In the genomic region with DNA sequence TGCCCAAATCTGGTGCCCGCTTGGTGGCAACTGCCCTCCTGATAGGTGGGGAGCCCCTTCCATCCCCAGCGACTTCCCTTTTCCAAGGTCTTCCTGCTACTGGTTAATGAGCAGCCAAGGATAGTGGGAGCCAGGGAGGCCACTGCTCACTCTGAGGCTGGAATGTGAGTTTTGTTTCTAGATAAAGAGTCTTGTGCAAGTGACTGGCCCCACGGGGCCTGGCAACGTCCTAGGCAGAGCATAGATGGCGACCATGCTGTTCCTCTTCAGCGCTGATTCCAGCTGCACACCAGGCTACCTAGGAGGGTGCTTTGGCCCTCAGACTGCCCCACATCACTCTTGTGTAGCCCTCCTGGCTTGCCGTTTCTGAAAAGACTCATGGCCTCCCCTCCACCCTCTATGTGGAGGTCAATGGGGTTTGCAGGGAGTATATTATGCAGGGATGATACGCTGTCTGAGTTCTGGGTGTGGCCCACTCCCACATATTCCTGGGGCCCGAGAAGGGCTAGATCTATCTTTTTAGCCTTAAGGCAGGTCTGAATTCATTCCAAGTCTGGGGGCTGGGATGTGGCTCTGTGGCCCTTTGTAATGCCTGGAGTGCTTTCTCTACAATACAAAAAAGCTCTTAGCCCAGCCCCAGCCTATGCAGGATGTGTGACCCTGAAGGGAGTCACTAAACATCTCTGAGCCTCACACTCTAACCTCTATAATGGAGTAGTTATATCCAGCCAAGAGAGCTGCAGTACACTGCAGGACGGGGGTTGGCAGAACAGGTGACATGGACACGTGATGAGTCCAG, we compare ENCODE assay signal across 8 mouse cellular contexts. TPM values are rescaled to one million over a fixed set of nuclear protein-coding genes. Genes with fewer than 3 reads are reported as not detected.
DNase-seq lines count a peak whose midpoint lies in the region; ATAC-seq and TF ChIP-seq lines count a peak whose summit lies in the region.
"Had no signal": no experiment of that assay in that cellular context is flagged by ENCODE, and none has a peak within 500 bp of the region (broad histone marks: within the 10 kb centered on the region; RNA-seq: fewer than 3 reads in every experiment).

No protein-coding gene starts in this region.

- ATAC-seq in lung, postnatal 0 days, result peak; percentile 42; the same call in 1 of the 2 replicates
- ATAC-seq in liver, embryonic 13.5 days (ENCODE audit: low read depth), result peak; percentile 34; the same call in 1 of the 2 replicates
- ATAC-seq: midbrain, embryonic 16.5 days had no signal

- no peak overlapping the region for H3K4me3 ChIP-seq in lung, postnatal 0 days (ENCODE audit: low read depth, low read length)
- H3K4me3 ChIP-seq in kidney, adult 2 months (ENCODE audit: insufficient read depth, low read depth, low read length), result no peak overlapping the region
- H3K4me3 ChIP-seq in liver, embryonic 13.5 days (replicated peaks), result no peak overlapping the region
- no peak overlapping the region for H3K4me3 ChIP-seq in layer of hippocampus, adult 2 months

- no peak overlapping the region for H3K4me2 ChIP-seq in lung, postnatal 0 days (replicated peaks; ENCODE audit: low read depth, low read length)
- H3K4me2 ChIP-seq in liver, embryonic 13.5 days, result no peak overlapping the region

- H3K4me1 ChIP-seq in lung, postnatal 0 days (ENCODE audit: insufficient read depth, low read depth, low read length), result no peaks in the 10 kb centered on the region
- peaks cover 43% of the 10 kb centered on the region for H3K4me1 ChIP-seq in kidney, adult 2 months (ENCODE audit: control insufficient read depth, insufficient read depth, low read length)
- peaks cover 46% of the 10 kb centered on the region for H3K4me1 ChIP-seq in liver, embryonic 13.5 days (replicated peaks)

- TF ChIP-seq POLR2A in kidney, adult 2 months (IDR thresholded peaks at IDR 0.05; ENCODE audit: low read depth, low read length), result no peak

- no peaks in the 10 kb centered on the region for H3K27me3 ChIP-seq in lung, postnatal 0 days (replicated peaks; ENCODE audit: insufficient read depth, low read length)
- H3K27me3 ChIP-seq in kidney, adult 2 months (replicated peaks; ENCODE audit: control insufficient read depth, insufficient read depth, low read length), result no peaks in the 10 kb centered on the region
- no peaks in the 10 kb centered on the region for H3K27me3 ChIP-seq in liver, embryonic 13.5 days

- TF ChIP-seq CTCF in lung, postnatal 0 days (IDR thresholded peaks at IDR 0.05), result no peak
- TF ChIP-seq CTCF in kidney, adult 2 months (conservative IDR thresholded peaks at IDR 0.05; ENCODE audit: insufficient read depth, insufficient read length, low read depth, low read length), result no peak
- no peak for TF ChIP-seq CTCF in layer of hippocampus, adult 2 months (conservative IDR thresholded peaks at IDR 0.05)

- H3K36me3 ChIP-seq in lung, postnatal 0 days (ENCODE audit: insufficient read depth, low read length), result peaks cover 18% of the 10 kb centered on the region
- H3K36me3 ChIP-seq in kidney, adult 2 months (ENCODE audit: control insufficient read depth, insufficient read depth, low read length), result peaks cover 3% of the 10 kb centered on the region; the same call in 1 of the 2 replicates
- H3K36me3 ChIP-seq in liver, embryonic 13.5 days, result peaks cover 28% of the 10 kb centered on the region

- WGBS in lung, postnatal 0 days, result 76% methylated on average over 11 of the region's 11 CpGs
- WGBS in kidney, adult 2 months, result 37% methylated on average over 11 of the region's 11 CpGs
- 75% methylated on average over 11 of the region's 11 CpGs for WGBS in liver, embryonic 13.5 days (ENCODE audit: insufficient replicate concordance)

- H3K9me3 ChIP-seq in lung, postnatal 0 days (ENCODE audit: low read length), result no peaks in the 10 kb centered on the region
- no peaks in the 10 kb centered on the region for H3K9me3 ChIP-seq in liver, embryonic 13.5 days (replicated peaks)

- intact Hi-C loops in gastrocnemius, postnatal 14 days (cut with DNase I; ENCODE audit: low total_unique reads), result no loop called here

- DNase-seq in lung, postnatal 0 days (ENCODE audit: low spot score), result peak; percentile 33
- no peak for DNase-seq in lung, adult 18-20 months
- DNase-seq in kidney, adult 2 months, result peak; percentile 90
- no peak for DNase-seq in liver, embryonic 13.5 days
- DNase-seq in testis, postnatal 10 days (ENCODE audit: low spot score), result no peak
- DNase-seq in layer of hippocampus, adult 2 months (ENCODE audit: low spot score in 2 of 2), result no peak
- DNase-seq in gastrocnemius, postnatal 14 days, result no peak

- no peak overlapping the region for H3K9ac ChIP-seq in lung, postnatal 0 days (replicated peaks; ENCODE audit: low read depth)
- H3K9ac ChIP-seq in liver, embryonic 13.5 days, result no peak overlapping the region

- H3K27ac ChIP-seq in lung, postnatal 0 days (ENCODE audit: low read length), result no peak overlapping the region
- H3K27ac ChIP-seq in kidney, adult 2 months (ENCODE audit: insufficient read depth, low read depth, low read length), result peak overlapping the region; percentile 86
- peak overlapping the region; percentile 56; the same call in 1 of the 2 replicates for H3K27ac ChIP-seq in liver, embryonic 13.5 days
- H3K27ac ChIP-seq in layer of hippocampus, adult 2 months, result no peak overlapping the region

- TF ChIP-seq EP300 in lung, postnatal 0 days (IDR thresholded peaks at IDR 0.05), result no peak

RNA-seq across cellular contexts. Expression of a gene that starts 17.2 kb away (rescaled TPM):
- 92.6 and 119 TPM in 2 replicates for polyA plus RNA-seq in lung, postnatal 0 days (2015; fragmentation: Nextera tagmentation; extraction: Ambion mirVana)
- 277 and 336 TPM in 2 replicates for polyA plus RNA-seq in kidney, adult 2 months (2012; rRNA removed)
- polyA plus RNA-seq in liver, embryonic 13.5 days (2015; fragmentation: Nextera tagmentation; extraction: Ambion mirVana), result 21.7 and 23.3 TPM in 2 replicates
- 100 to 1,000 TPM; 136 to 138 TPM for total RNA-seq in layer of hippocampus, adult 2 months (2021)
- 10 to 100 TPM; 33.5 to 39.8 TPM for total RNA-seq in gastrocnemius, postnatal 14 days (2021)

Comparison
In these comparisons a context has a peak if more than half of its experiments do, and no peak if none do; other contexts are left out.
1. DNase-seq: peak in lung, postnatal 0 days (single experiment) and kidney, adult 2 months (single experiment); none in lung, adult 18-20 months (0 of 2), liver, embryonic 13.5 days (single experiment), testis, postnatal 10 days (single experiment), layer of hippocampus, adult 2 months (0 of 2) and gastrocnemius, postnatal 14 days (single experiment).
2. H3K27ac ChIP-seq: peak in kidney, adult 2 months (single experiment) and liver, embryonic 13.5 days (single experiment); none in lung, postnatal 0 days (single experiment) and layer of hippocampus, adult 2 months (single experiment).